Mouse (Mus musculus): ENCODE measurements around the gene Fibcd1. TPM values are rescaled to one million over a fixed set of nuclear protein-coding genes. Genes with fewer than 3 reads are reported as not detected.

Gene Fibcd1
- polyA plus RNA-seq, 1 experiment from 2014 or later: 19.6 TPM

DNA sequence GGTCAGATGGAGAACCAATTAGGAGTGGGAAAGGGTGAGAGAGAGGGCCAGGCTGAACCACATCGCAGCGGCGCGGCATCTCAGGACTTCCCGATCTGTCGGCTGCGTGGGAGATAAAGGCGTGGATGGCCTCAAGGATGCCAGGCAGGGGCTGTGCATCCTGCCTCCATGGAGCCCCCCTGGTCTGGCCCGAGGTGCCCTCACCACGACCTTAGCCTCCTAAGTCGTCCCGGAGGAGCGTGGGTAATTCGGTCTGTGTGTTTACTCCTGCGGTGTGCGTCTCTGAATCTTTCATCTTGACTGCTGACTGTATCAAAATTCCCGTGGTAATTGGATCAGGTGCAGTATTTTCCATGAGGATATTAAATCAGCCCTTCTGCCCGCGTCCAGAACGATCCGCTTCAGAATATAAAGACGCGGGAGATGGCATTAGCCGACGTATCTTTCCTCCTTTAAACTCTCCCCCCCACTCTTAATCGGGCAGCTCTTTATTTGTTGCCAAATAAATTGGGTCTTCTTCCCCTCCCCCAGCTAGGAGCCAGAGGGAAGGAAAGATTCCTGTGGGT is 28.6 kb upstream of the Fibcd1 start:
- Histone ChIP-seq H3K4me3 (no peak overlapping the region), H3K9me3 (no peaks in the 10 kb centered on the region), H3K27ac (no peak overlapping the region), H3K36me3 (replicated peaks) (no peaks in the 10 kb centered on the region), H3K9ac (no peak overlapping the region), H3K4me2 (peak overlapping the region; percentile 26), H3K4me1 (peaks cover 17% of the 10 kb centered on the region), H3K27me3 (replicated peaks) (no peaks in the 10 kb centered on the region)
- WGBS: 38% methylated on average over 26 of the region's 26 CpGs
- 0 out of 2 replicates have a peak, but pooled peaks have one; percentile 49 for ATAC-seq (replicated peaks)

GRCm38 (mm10) chr2:31870683-31871082 is 24.9 kb upstream of the Fibcd1 start:
- Histone ChIP-seq H3K36me3 (replicated peaks) (no peaks in the 10 kb centered on the region), H3K4me3 (no peak overlapping the region), H3K27ac (no peak overlapping the region), H3K4me2 (no peak overlapping the region), H3K27me3 (replicated peaks) (no peaks in the 10 kb centered on the region), H3K4me1 (peaks cover 14% of the 10 kb centered on the region), H3K9ac (no peak overlapping the region), H3K9me3 (no peaks in the 10 kb centered on the region)
- no peak for ATAC-seq (replicated peaks)
- WGBS: 77% methylated on average over 3 of the region's 3 CpGs

DNA sequence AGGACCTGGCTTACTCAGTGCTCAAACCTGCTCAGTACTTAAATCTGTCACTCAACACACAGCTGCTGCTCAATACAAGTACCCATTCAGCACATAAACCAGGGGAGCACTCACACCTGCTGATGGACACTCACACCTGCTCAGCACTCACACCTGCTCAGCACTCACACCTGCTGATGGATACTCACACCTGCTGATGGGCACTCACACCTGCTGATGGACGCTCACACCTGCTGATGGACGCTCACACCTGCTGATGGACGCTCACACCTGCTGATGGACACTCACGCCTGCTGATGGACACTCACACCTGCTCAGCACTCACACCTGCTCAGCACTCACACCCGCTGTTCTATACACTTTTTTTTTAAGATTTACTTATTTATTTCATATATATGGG is 23.9 kb upstream of the Fibcd1 start:
- H3K27ac ChIP-seq: no peak overlapping the region

DNA sequence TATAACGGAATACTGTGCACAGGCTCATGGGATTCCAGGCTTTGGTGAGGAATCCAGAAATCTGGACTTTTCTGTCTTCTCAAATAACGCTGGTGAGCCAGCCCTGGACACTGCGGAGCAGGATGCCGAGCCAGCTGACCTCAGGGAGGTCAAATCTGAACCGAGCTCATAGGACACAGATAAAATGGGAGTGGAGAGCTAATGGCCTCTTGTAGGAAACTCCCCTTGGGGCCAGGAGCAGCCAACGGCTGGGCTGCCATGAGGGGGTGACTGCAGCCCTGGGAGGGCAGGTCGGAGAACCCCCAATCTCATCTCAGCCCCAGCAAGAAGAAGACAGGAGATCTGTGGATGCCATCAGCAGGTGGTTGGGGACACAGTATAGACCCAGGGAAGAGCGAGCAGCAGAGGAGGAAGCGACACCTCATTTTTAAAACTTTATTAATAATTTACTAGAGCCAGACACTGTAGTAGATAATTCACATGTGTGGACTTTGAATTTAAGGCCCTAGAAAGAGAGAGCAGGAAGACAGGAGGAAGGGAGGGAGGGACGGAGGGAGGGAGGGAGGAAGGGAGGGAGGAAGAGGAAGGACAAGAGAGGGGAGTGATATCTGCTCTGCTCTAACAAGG is 22.8 kb upstream of the Fibcd1 start:
- ATAC-seq (replicated peaks): no peak
- 74% methylated on average over 10 of the region's 10 CpGs for WGBS
- H3K27me3 ChIP-seq (replicated peaks): no peaks in the 10 kb centered on the region

More for the DNA sequence above, 23.9 kb upstream of the Fibcd1 start:
- peaks cover 17% of the 10 kb centered on the region for H3K4me1 ChIP-seq
- H3K4me2 ChIP-seq: no peak overlapping the region
- WGBS: 94% methylated on average over 5 of the region's 5 CpGs
- no peak overlapping the region for H3K4me3 ChIP-seq
- H3K27me3 ChIP-seq (replicated peaks): no peaks in the 10 kb centered on the region
- ATAC-seq (replicated peaks): no peak
- H3K9ac ChIP-seq: no peak overlapping the region
- no peaks in the 10 kb centered on the region for H3K9me3 ChIP-seq
- no peaks in the 10 kb centered on the region for H3K36me3 ChIP-seq (replicated peaks)

DNA sequence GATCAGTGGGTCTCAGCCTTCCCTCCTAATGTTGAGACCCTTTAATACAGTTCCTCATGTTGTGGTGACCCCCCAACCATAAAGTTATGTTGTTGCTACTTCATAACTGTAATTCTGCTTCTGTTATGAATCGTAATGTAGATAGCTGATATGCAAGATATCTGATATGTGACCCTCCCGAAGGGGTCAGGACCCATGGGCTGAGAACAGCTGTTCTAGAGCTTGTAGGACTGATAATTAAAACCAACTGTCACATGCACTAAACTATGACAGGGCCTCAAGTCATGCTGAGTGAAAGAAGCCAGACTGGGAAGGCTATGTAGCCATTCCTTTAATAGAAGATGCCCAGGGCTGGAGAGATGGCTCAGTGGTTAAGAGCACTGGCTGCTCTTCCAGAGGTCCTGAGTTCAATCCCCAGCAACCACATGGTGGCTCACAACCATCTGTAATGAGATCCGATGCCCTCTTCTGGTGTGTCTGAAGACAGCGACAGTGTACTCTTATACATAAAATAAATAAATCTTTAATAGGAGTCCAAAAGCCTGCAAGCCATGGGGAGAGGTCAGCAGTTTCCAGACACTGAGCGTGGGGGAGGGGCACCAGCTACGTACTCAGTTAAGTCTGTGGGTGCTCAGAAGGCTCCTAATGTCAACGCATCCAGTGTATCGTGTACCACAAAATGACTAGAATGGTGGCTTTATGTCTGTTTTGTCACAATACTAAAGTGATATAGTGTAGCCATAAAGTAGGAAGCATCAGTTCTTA is 22.1 kb upstream of the Fibcd1 start:
- H3K9me3 ChIP-seq: no peaks in the 10 kb centered on the region
- H3K4me2 ChIP-seq: no peak overlapping the region
- H3K27ac ChIP-seq: no peak overlapping the region
- H3K27me3 ChIP-seq (replicated peaks): no peaks in the 10 kb centered on the region
- H3K36me3 ChIP-seq (replicated peaks): no peaks in the 10 kb centered on the region
- H3K4me3 ChIP-seq: no peak overlapping the region
- no peak for ATAC-seq (replicated peaks)
- H3K4me1 ChIP-seq: peaks cover 9% of the 10 kb centered on the region
- H3K9ac ChIP-seq: no peak overlapping the region
- 89% methylated on average over 8 of the region's 8 CpGs for WGBS

More for the DNA sequence above, 22.8 kb upstream of the Fibcd1 start:
- Histone ChIP-seq H3K4me2 (no peak overlapping the region), H3K27ac (no peak overlapping the region), H3K4me3 (no peak overlapping the region), H3K4me1 (peaks cover 9% of the 10 kb centered on the region), H3K9ac (no peak overlapping the region), H3K36me3 (replicated peaks) (no peaks in the 10 kb centered on the region), H3K9me3 (no peaks in the 10 kb centered on the region)

GRCm38 (mm10) chr2:31865794-31866193 is 20.0 kb upstream of the Fibcd1 start:
- no peak; the same call in 1 of the 2 replicates for ATAC-seq (replicated peaks)
- Histone ChIP-seq H3K27me3 (replicated peaks) (no peaks in the 10 kb centered on the region), H3K9ac (no peak overlapping the region), H3K4me3 (no peak overlapping the region), H3K4me1 (peaks cover 9% of the 10 kb centered on the region), H3K27ac (0 out of 2 replicates have a peak overlapping the region, but pooled peaks have one; percentile 45), H3K4me2 (no peak overlapping the region), H3K36me3 (replicated peaks) (no peaks in the 10 kb centered on the region), H3K9me3 (no peaks in the 10 kb centered on the region)
- WGBS: 22% methylated on average over 2 of the region's 2 CpGs

GRCm38 (mm10) chr2:31865322-31865721 is 19.5 kb upstream of the Fibcd1 start:
- 70% methylated on average over 4 of the region's 4 CpGs for WGBS
- H3K4me2 ChIP-seq: no peak overlapping the region
- 0 out of 2 replicates have a peak overlapping the region, but pooled peaks have one; percentile 45 for H3K27ac ChIP-seq
- no peaks in the 10 kb centered on the region for H3K27me3 ChIP-seq (replicated peaks)
- H3K4me3 ChIP-seq: no peak overlapping the region
- no peaks in the 10 kb centered on the region for H3K9me3 ChIP-seq
- no peak overlapping the region for H3K9ac ChIP-seq
- no peak for ATAC-seq (replicated peaks)
- H3K36me3 ChIP-seq (replicated peaks): no peaks in the 10 kb centered on the region
- H3K4me1 ChIP-seq: peaks cover 9% of the 10 kb centered on the region

DNA sequence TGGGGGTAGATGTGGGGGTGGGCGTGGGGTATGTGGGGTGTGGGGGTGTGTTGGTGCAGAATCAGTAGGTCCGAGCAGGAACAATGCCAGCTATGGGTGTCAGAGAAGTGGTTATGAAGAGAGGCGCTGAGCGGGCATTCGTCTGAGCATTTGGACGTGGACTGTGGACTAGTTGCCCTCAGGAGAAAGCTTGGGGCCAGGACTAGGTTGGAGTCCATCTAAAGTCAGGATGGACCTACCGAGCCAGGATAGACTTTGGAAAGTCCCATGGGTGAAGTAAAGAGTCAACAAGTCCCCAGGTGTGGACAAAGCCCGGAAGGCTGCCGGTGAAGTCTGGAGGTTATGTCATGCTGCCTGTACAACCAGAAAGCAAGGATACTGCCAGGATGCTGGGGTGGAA is 19.1 kb upstream of the Fibcd1 start:
- WGBS: 89% methylated on average over 9 of the region's 9 CpGs
- H3K4me1 ChIP-seq: peaks cover 13% of the 10 kb centered on the region

DNA sequence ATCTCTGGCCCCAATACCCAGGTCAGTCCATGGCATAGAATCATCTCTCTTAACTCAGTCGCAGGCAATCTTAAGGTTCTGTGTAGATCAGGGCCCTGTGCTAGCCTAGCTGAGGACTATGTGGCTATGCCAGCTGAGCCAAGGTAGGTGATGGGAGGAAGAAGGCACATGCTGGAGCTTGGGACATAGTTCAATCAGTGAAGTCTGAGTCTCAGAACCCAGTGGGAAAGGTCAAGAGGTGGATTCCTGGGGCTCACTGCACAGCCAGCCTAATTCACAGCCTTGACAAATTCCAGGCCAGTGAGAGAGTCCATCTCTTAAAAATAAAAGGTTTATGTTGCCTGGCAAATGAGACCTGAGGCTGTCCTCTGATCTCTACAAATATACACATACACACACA is 18.0 kb upstream of the Fibcd1 start:
- Histone ChIP-seq H3K9ac (no peak overlapping the region), H3K27me3 (replicated peaks) (no peaks in the 10 kb centered on the region), H3K9me3 (no peaks in the 10 kb centered on the region), H3K27ac (no peak overlapping the region), H3K36me3 (replicated peaks) (no peaks in the 10 kb centered on the region), H3K4me1 (peaks cover 24% of the 10 kb centered on the region), H3K4me2 (no peak overlapping the region), H3K4me3 (no peak overlapping the region)
- 82% methylated on average over 1 of the region's 1 CpGs for WGBS
- ATAC-seq (replicated peaks): no peak

More for the DNA sequence above, 19.1 kb upstream of the Fibcd1 start:
- Histone ChIP-seq H3K4me2 (no peak overlapping the region), H3K9me3 (no peaks in the 10 kb centered on the region), H3K36me3 (replicated peaks) (no peaks in the 10 kb centered on the region), H3K27me3 (replicated peaks) (no peaks in the 10 kb centered on the region), H3K9ac (no peak overlapping the region), H3K27ac (0 out of 2 replicates have a peak overlapping the region, but pooled peaks have one; percentile 45), H3K4me3 (no peak overlapping the region)
- no peak for ATAC-seq (replicated peaks)

DNA sequence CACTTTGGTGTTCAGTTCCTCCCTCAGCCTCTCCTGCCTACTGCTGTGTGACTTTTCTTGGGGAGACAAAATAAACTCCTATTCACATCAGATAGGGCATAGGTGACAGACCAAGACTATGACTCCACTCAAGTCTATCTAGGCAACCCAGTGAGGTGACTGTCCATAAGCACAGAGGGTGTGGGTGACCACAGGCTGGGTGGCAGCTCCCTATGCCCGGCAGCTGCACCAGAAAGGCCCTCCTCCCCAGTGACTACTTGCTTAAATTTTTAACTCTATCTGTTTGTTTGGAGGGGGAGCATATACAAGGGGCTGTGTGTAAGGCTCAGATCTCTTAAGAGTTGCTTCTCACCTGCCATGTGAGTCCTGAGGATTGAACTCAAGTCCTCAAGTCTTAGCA is 17.1 kb upstream of the Fibcd1 start:
- H3K27ac ChIP-seq: no peak overlapping the region
- no peak overlapping the region for H3K4me2 ChIP-seq
- ATAC-seq (replicated peaks): no peak
- H3K4me1 ChIP-seq: peaks cover 32% of the 10 kb centered on the region
- H3K36me3 ChIP-seq (replicated peaks): no peaks in the 10 kb centered on the region
- H3K27me3 ChIP-seq (replicated peaks): no peaks in the 10 kb centered on the region
- H3K9me3 ChIP-seq: no peaks in the 10 kb centered on the region
- 76% methylated on average over 1 of the region's 1 CpGs for WGBS
- no peak overlapping the region for H3K4me3 ChIP-seq
- no peak overlapping the region for H3K9ac ChIP-seq

DNA sequence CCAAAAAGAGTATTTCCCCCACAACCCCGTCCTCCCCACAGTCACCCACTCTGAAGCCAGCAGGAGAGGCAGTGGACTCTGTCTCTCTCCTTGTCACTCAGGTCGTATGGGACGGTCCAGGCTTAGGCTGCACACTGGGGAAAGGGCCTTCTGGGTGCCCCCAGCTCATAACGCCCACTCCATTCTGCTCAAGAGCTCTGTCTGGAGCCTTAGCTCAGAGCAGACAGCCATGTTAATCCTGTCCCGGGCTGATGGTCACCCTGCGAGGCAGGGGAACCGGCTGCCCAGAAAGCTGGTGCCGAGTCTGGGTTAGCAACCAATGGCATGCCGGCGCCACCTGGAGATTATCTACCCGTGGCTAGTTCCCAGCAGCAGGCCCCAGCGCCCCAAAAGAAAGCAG is 12.7 kb upstream of the Fibcd1 start:
- no peak overlapping the region for H3K9ac ChIP-seq
- no peaks in the 10 kb centered on the region for H3K9me3 ChIP-seq
- no peaks in the 10 kb centered on the region for H3K27me3 ChIP-seq (replicated peaks)
- no peak overlapping the region for H3K4me3 ChIP-seq
- no peaks in the 10 kb centered on the region for H3K36me3 ChIP-seq (replicated peaks)
- ATAC-seq (replicated peaks): 0 out of 2 replicates have a peak, but pooled peaks have one; percentile 51
- peak overlapping the region; percentile 53 for H3K27ac ChIP-seq
- WGBS: 10% methylated on average over 12 of the region's 12 CpGs
- H3K4me2 ChIP-seq: peak overlapping the region; percentile 11; the same call in 1 of the 2 replicates
- peaks cover 31% of the 10 kb centered on the region for H3K4me1 ChIP-seq

GRCm38 (mm10) chr2:31857180-31857579 is 11.4 kb upstream of the Fibcd1 start:
- no peak for ATAC-seq (replicated peaks)
- Histone ChIP-seq H3K9ac (no peak overlapping the region), H3K27ac (no peak overlapping the region), H3K4me2 (no peak overlapping the region), H3K9me3 (no peaks in the 10 kb centered on the region), H3K4me3 (no peak overlapping the region), H3K4me1 (peaks cover 31% of the 10 kb centered on the region), H3K27me3 (replicated peaks) (no peaks in the 10 kb centered on the region), H3K36me3 (replicated peaks) (no peaks in the 10 kb centered on the region)
- 50% methylated on average over 6 of the region's 6 CpGs for WGBS

Measured in midbrain, embryonic 15.5 days (tissue).